Mouse (Mus musculus) heart, postnatal 0 days (tissue): ENCODE results near the gene Cox7c.

Source experiments
- CTCF ChIP-seq: IDR thresholded peaks from 2 replicates; pipeline ENCODE4 v1.5.1; 2016; ENCODE audit warnings: antibody characterized with exemption, control low read depth, low read depth
- EP300 ChIP-seq: IDR thresholded peaks from 2 replicates; pipeline ENCODE4 v1.6.1; 2016; ENCODE audit warnings: antibody characterized with exemption, low read depth

DNA sequence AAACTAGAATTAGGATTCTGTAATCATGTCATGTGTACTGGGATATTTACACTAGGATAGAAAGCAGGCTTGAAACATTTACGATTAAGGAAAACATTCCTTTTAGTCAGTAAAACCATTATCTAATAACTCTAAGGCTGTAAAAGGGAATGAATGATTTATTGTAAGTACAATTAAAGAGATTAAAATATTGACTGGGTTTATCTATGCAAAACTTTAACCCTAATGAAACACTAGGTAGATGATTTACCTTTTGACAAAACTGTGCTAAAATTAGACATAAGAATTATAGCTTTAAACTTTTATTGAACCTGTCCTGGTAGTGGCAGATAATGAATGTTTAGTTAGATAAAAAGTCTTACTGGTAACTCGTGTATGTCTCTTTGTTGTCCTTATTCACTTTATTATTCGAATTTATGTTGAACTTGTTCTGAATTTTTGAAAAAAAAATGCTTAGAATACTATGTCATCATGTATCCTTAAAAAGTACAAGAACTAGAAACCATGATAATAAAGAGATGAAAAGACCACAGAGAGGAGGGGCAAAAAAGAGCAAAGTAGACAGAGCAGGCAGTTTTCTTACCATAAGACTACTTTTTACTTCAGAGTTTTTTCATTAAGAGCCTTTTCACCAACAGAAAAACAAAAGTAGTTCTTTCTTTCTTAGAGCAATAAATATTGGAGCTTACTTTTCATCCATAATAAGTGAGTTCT is 21.5 kb upstream of the Cox7c start:
- TF ChIP-seq CTCF (no peak), EP300 (no peak)
